Mouse (Mus musculus): ENCODE data around the gene Gm26566. TPM values are rescaled to one million over a fixed set of nuclear protein-coding genes. Genes with fewer than 3 reads are reported as not detected.

Gm26566 gene
- polyA plus RNA-seq, 1 experiment from 2014 or later = 0.20 TPM

DNA sequence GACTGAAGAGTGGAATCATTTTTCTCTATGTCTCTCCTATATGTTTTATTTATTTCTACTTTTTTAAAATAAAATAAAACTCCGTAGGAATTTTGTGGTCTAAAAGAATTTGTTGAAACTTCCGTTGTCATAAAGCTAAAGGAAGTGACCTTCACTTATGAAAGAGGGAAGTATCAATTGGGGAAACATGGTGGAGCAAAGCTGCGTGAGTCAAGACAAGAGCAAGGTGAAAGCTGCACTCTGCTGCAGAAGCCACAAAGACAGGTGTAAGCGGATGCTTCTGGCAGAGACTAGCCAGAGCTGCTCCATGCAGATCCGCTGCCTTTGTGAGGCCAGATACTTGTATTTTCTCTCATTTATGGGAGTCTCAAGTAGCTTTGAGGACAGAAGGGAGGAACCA is 22.8 kb upstream of the Gm26566 start:
- Histone ChIP-seq H3K9ac (no peak overlapping the region), H3K4me3 (replicated peaks) (no peak overlapping the region), H3K27ac (replicated peaks) (no peak overlapping the region), H3K4me2 (no peak overlapping the region), H3K36me3 (replicated peaks) (no peaks in the 10 kb centered on the region), H3K9me3 (replicated peaks) (no peaks in the 10 kb centered on the region), H3K27me3 (no peaks in the 10 kb centered on the region; the same call in 1 of the 2 replicates), H3K4me1 (replicated peaks) (no peaks in the 10 kb centered on the region)
- 34% methylated on average over 5 of the region's 5 CpGs for WGBS (ENCODE audit: insufficient replicate concordance)
- no peak for ATAC-seq (ENCODE audit: insufficient read depth)

DNA sequence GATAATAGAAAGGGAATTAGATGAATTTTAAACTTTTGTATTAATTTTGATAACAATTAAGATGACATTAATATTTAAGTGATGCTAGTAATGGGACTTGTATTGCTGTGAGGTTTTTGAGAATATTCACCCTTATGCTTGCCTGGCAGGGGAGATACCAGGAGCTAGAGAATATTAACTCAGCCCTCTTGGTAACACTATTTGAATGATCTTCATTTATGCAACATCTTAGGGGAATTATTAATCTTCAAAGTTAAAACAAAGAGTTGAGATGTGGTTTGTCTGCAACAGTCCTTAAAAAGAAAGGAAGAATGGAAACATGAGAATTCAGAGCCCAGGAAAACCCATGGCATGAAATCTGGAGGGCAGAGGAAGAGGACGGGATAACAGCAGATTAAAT is 22.3 kb upstream of the Gm26566 start:
- no peak for ATAC-seq (ENCODE audit: insufficient read depth)
- H3K9me3 ChIP-seq (replicated peaks) = no peaks in the 10 kb centered on the region
- H3K4me2 ChIP-seq = no peak overlapping the region
- no peaks in the 10 kb centered on the region for H3K36me3 ChIP-seq (replicated peaks)
- no peak overlapping the region for H3K27ac ChIP-seq (replicated peaks)
- 65% methylated on average over 1 of the region's 1 CpGs for WGBS (ENCODE audit: insufficient replicate concordance)
- H3K4me1 ChIP-seq (replicated peaks) = no peaks in the 10 kb centered on the region
- H3K27me3 ChIP-seq = no peaks in the 10 kb centered on the region; the same call in 1 of the 2 replicates
- H3K4me3 ChIP-seq (replicated peaks) = no peak overlapping the region
- H3K9ac ChIP-seq = no peak overlapping the region

DNA sequence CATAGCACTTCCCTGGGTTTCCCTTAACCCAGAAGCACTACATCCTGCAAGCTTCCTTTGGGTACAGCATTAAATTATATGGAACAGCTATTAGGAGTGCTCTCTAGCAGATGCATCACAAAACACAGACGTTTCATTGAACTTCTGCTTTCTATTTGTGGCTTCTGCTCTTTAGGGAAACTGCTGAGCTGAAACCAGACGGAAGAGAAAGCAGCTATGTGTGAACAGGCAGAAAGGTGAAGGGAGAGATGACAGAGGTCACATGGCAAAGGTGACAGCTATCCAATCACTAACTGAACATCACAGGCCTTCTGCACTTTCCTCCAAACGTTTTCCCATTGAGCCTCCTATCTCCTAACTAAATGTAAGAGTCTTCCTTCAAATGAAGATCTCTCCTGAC is 15.7 kb upstream of the Gm26566 start:
- 5% methylated on average over 3 of the region's 3 CpGs for WGBS (ENCODE audit: insufficient replicate concordance)
- no peak for ATAC-seq (ENCODE audit: insufficient read depth)
- no peaks in the 10 kb centered on the region for H3K4me1 ChIP-seq (replicated peaks)

DNA sequence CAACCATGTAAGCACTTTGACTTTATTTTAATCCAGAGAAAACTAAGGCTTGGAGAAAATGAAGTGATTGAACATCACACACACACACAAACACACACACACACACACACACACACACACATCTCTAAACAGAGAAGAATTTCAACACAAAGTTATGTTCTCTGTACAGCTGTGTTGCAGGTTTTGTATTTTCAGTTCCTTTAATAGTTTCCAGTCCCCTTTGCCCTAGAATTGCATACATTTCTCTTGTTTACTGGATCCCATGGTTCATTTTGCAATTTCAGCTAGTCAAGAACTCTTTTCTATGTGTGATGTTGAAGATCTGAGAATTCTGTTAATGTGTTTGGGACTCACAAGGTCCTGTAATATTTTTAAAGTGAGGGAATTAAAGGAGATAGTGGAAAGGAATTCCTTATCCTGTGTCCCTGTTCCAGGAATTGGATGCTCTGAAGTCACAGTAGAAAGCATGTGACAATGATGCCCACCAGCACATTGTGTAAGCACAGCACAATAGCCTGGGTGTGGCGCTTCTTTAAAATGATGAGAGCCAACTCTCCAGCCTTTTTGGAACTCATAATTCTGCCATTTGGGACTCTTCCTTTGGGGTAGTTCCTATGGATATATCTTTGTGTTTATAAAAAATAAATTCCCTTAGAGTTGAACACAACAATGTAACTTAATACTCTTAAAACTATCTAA is 14.3 kb upstream of the Gm26566 start:
- WGBS (ENCODE audit: insufficient replicate concordance) = 86% methylated on average over 1 of the region's 1 CpGs
- Histone ChIP-seq H3K9ac (no peak overlapping the region), H3K27ac (replicated peaks) (no peak overlapping the region), H3K9me3 (replicated peaks) (no peaks in the 10 kb centered on the region), H3K36me3 (replicated peaks) (no peaks in the 10 kb centered on the region), H3K27me3 (no peaks in the 10 kb centered on the region), H3K4me2 (no peak overlapping the region), H3K4me3 (replicated peaks) (no peak overlapping the region), H3K4me1 (replicated peaks) (no peaks in the 10 kb centered on the region)
- no peak for ATAC-seq (ENCODE audit: insufficient read depth)

More for the DNA sequence above, 15.7 kb upstream of the Gm26566 start:
- H3K4me2 ChIP-seq = no peak overlapping the region
- no peaks in the 10 kb centered on the region for H3K9me3 ChIP-seq (replicated peaks)
- H3K27ac ChIP-seq (replicated peaks) = no peak overlapping the region
- H3K27me3 ChIP-seq = no peaks in the 10 kb centered on the region
- H3K36me3 ChIP-seq (replicated peaks) = no peaks in the 10 kb centered on the region
- H3K4me3 ChIP-seq (replicated peaks) = no peak overlapping the region
- no peak overlapping the region for H3K9ac ChIP-seq

DNA sequence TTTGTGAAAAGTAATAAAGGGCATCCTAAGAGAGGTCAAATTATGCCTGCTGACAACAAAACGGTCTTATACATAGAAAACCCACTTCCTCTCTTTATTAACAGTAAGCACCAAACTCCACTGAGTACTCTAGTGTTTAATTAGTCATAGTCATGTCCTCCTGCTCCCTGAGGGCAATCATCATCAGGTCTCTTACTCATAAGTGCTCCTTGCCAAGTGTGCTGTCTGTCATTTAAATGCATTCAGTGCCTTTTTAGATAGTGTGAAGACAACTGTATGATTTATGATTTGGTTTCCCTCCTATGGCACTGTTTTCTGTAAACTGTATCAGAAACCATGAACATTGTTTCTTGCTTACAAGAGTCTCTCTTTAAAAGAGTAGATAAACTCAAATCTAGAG is 7.3 kb upstream of the Gm26566 start:
- H3K27me3 ChIP-seq = no peaks in the 10 kb centered on the region
- no peak overlapping the region for H3K27ac ChIP-seq (replicated peaks)
- no peak overlapping the region for H3K4me2 ChIP-seq
- H3K9me3 ChIP-seq (replicated peaks) = no peaks in the 10 kb centered on the region
- H3K4me3 ChIP-seq (replicated peaks) = no peak overlapping the region
- no peak overlapping the region for H3K9ac ChIP-seq
- 39% methylated on average over 1 of the region's 1 CpGs for WGBS (ENCODE audit: insufficient replicate concordance)
- H3K36me3 ChIP-seq (replicated peaks) = peaks cover 23% of the 10 kb centered on the region; the same call in 1 of the 2 replicates
- ATAC-seq (ENCODE audit: insufficient read depth) = no peak
- peaks cover 10% of the 10 kb centered on the region for H3K4me1 ChIP-seq (replicated peaks)

DNA sequence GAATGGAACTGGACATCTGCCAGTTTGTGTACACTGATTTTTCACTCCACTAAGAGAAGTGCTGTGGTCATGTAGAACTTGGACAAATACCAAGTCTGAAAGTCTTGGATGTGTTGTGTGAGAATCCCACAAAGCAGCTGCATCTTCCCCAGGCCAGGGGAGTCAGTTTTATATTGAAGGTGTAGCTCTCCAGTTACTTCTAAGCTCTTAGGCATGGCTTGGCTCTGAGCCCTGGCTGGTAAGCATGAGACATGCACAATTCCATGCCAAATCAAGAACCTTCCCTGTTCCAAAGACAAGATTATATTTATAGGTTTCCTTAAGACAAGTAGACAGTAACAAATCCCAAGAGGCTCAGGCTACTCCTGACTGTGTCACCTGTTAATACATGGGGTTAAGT is 6.5 kb upstream of the Gm26566 start:
- no peak for ATAC-seq (ENCODE audit: insufficient read depth)
- H3K9me3 ChIP-seq (replicated peaks) = no peaks in the 10 kb centered on the region
- H3K4me2 ChIP-seq = no peak overlapping the region
- H3K4me3 ChIP-seq (replicated peaks) = no peak overlapping the region
- H3K27ac ChIP-seq (replicated peaks) = no peak overlapping the region
- no peak overlapping the region for H3K9ac ChIP-seq
- no peaks in the 10 kb centered on the region for H3K27me3 ChIP-seq
- H3K4me1 ChIP-seq (replicated peaks) = peaks cover 12% of the 10 kb centered on the region
- H3K36me3 ChIP-seq (replicated peaks) = peaks cover 24% of the 10 kb centered on the region

DNA sequence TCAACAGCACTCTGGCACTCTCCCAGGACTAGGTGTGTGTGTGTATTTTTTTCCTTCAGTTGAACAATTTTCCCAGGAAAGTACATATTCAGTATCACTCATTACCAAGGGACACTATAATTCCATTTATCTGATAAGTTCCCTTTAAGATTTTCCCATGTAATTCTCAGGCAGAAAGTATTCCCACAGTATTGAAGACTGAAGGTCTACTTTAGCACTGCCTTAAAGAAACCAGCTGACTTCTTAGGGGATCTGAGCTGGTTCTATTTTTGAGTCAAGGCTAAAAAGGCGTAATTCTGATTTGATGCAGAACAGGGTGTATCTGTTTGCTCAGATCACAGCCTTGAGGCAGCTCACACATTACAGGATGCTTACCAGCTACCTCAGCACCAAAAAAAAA is 2.9 kb upstream of the Gm26566 start:
- WGBS (ENCODE audit: insufficient replicate concordance) = 51% methylated on average over 1 of the region's 1 CpGs
- no peak for ATAC-seq (ENCODE audit: insufficient read depth)
- Histone ChIP-seq H3K4me3 (replicated peaks) (peak overlapping the region; percentile 7), H3K4me1 (replicated peaks) (peaks cover 29% of the 10 kb centered on the region), H3K36me3 (replicated peaks) (peaks cover 32% of the 10 kb centered on the region), H3K27ac (replicated peaks) (no peak overlapping the region), H3K9me3 (replicated peaks) (no peaks in the 10 kb centered on the region), H3K27me3 (no peaks in the 10 kb centered on the region), H3K4me2 (peak overlapping the region; percentile 52), H3K9ac (no peak overlapping the region)

DNA sequence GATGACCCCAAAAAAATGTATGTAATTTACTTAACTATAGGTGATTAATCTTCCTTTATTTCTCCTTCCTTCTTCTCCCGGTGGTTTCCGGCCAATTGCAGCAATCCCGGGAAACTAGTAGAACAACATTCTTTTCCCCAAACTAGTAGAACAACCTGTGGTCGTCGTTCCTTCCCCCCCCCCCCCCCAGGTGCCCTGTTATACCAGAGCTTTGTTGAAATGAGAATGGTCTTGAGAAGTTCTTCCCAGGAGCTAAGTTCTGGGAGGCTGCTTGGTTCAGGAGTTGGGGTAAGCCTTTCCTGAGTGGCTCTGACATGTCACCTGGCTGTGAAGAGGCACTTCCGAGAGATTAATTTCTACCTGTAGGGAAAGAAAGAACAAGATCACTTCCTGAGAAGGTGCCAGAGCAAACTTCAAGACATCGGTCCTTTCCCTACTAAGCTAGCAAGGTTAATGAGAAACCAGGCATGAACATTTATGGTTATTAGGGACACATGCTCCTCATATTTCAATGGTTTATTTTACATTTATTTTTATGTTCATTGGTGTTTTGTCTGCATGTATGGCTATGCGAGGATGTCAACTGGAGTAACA is 2.0 kb downstream of the Gm26566 start:
- Histone ChIP-seq H3K4me3 (replicated peaks) (no peak overlapping the region), H3K27me3 (0 out of 2 replicates have a peak, but pooled peaks cover 2% of the 10 kb centered on the region), H3K4me2 (no peak overlapping the region), H3K9ac (no peak overlapping the region), H3K36me3 (replicated peaks) (peaks cover 13% of the 10 kb centered on the region), H3K4me1 (replicated peaks) (peaks cover 29% of the 10 kb centered on the region), H3K9me3 (replicated peaks) (no peaks in the 10 kb centered on the region), H3K27ac (replicated peaks) (no peak overlapping the region)
- no peak for ATAC-seq (ENCODE audit: insufficient read depth)
- WGBS (ENCODE audit: insufficient replicate concordance) = 56% methylated on average over 8 of the region's 8 CpGs

DNA sequence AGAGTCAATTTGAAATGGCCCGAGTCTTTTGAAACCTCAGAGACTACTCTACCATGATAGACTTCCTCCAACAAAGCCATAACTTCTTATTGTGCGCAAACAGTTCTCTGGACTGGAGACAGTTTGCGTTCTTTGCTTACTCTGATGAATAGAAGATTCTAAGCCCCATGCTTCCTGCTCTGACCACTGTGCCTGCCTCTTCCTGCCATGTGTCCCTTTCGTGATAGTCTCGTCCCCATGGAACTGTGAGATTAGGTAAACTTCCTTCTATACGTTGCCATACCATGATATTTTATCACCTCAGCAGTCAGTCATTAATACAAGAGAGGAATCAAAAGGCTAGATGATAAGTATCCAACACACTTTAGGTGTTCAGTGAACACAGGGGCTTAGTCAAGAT is 5.1 kb downstream of the Gm26566 start:
- Histone ChIP-seq H3K27me3 (0 out of 2 replicates have a peak, but pooled peaks cover 2% of the 10 kb centered on the region), H3K9ac (no peak overlapping the region), H3K4me1 (replicated peaks) (peaks cover 5% of the 10 kb centered on the region; the same call in 1 of the 2 replicates), H3K4me2 (no peak overlapping the region; the same call in 1 of the 2 replicates), H3K4me3 (replicated peaks) (no peak overlapping the region), H3K9me3 (replicated peaks) (no peaks in the 10 kb centered on the region), H3K27ac (replicated peaks) (no peak overlapping the region), H3K36me3 (replicated peaks) (no peaks in the 10 kb centered on the region)
- WGBS (ENCODE audit: insufficient replicate concordance) = 16% methylated on average over 6 of the region's 6 CpGs
- ATAC-seq (ENCODE audit: insufficient read depth) = no peak

DNA sequence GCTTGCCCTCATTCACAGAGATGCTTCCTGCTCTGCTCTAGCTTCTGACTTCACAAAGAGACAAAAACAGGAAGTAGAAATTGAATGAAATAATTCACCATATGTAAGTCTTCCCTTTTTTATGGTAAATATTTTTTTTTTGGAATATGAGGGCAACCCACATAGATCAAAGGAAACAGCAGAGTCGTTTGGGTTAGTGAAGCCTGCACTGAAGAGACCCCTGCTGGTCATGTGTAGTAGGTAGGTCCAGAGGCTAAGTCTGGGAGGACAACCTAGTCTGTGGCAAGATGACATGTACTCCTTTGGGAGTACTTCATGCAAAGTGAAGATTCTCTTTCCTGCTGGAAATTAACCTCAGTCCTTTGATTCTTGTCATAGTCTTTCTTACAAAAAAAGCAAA is 5.7 kb downstream of the Gm26566 start:
- H3K9me3 ChIP-seq (replicated peaks) = no peaks in the 10 kb centered on the region
- H3K4me3 ChIP-seq (replicated peaks) = no peak overlapping the region
- H3K27me3 ChIP-seq = 0 out of 2 replicates have a peak, but pooled peaks cover 2% of the 10 kb centered on the region
- no peaks in the 10 kb centered on the region for H3K36me3 ChIP-seq (replicated peaks)
- no peak overlapping the region for H3K27ac ChIP-seq (replicated peaks)
- peaks cover 5% of the 10 kb centered on the region; the same call in 1 of the 2 replicates for H3K4me1 ChIP-seq (replicated peaks)
- ATAC-seq (ENCODE audit: insufficient read depth) = no peak
- H3K4me2 ChIP-seq = no peak overlapping the region
- H3K9ac ChIP-seq = no peak overlapping the region
- 0% methylated on average over 1 of the region's 1 CpGs for WGBS (ENCODE audit: insufficient replicate concordance)

DNA sequence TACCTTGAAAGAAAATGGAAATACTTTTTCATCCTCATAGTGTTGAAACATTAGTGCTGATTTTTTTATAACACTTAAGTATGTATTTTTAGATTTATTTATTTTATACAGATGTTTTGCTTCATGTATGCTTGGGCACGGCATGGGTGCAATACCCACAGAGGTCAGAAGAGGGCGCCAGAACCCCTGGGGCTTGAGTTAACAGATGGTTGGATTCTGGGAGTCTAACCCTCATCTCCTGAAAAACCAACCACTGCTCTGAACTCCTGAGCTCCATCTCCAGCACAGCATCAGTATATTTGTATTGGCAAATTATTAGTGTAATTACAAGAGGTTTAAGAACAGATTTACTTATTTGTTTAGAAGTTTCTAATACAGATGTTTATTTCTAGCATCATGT is 16.9 kb downstream of the Gm26566 start:
- Histone ChIP-seq H3K4me3 (replicated peaks) (no peak overlapping the region), H3K27me3 (peaks cover 3% of the 10 kb centered on the region; the same call in 1 of the 2 replicates), H3K36me3 (replicated peaks) (no peaks in the 10 kb centered on the region), H3K4me1 (replicated peaks) (no peaks in the 10 kb centered on the region), H3K9ac (no peak overlapping the region), H3K9me3 (replicated peaks) (no peaks in the 10 kb centered on the region), H3K27ac (replicated peaks) (no peak overlapping the region), H3K4me2 (no peak overlapping the region)
- WGBS (ENCODE audit: insufficient replicate concordance) = 0% methylated on average over 2 of the region's 2 CpGs
- ATAC-seq (ENCODE audit: insufficient read depth) = no peak
